Mouse (Mus musculus): ENCODE measurements around the gene Prkag2. TPM values are rescaled to one million over a fixed set of nuclear protein-coding genes. Genes with fewer than 3 reads are reported as not detected.

Prkag2 gene
- polyA plus RNA-seq, 1 experiment from 2014 or later: 3.9 TPM

DNA sequence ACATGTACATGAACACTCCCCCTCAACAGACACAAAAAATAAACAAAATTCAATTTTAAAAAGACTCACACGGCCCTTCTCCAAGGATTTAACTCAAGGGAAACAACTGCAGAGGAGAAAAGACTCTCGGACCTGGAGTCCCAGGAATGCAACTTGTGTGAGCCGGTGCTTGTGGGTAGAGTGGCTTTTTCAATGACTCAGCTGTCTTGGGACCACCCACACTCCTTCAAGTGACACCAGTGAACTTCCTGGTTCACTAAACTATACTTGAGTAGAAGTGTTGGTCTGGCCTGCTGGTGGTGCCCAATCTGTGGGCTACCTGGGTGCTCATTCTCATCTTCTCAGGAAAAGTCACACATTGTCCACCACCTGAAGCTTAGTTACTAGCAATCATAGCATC, 53.7 kb downstream of the Prkag2 start:
- ATAC-seq (ENCODE audit: insufficient read depth): no peak
- no peaks in the 10 kb centered on the region for H3K4me1 ChIP-seq (replicated peaks)
- no peaks in the 10 kb centered on the region for H3K27me3 ChIP-seq
- H3K9ac ChIP-seq: no peak overlapping the region
- 28% methylated on average over 3 of the region's 3 CpGs for WGBS (ENCODE audit: insufficient replicate concordance)
- no peaks in the 10 kb centered on the region for H3K9me3 ChIP-seq (replicated peaks)
- no peak overlapping the region for H3K4me2 ChIP-seq
- no peak overlapping the region for H3K4me3 ChIP-seq (replicated peaks)
- H3K27ac ChIP-seq (replicated peaks): no peak overlapping the region
- H3K36me3 ChIP-seq (replicated peaks): no peaks in the 10 kb centered on the region

DNA sequence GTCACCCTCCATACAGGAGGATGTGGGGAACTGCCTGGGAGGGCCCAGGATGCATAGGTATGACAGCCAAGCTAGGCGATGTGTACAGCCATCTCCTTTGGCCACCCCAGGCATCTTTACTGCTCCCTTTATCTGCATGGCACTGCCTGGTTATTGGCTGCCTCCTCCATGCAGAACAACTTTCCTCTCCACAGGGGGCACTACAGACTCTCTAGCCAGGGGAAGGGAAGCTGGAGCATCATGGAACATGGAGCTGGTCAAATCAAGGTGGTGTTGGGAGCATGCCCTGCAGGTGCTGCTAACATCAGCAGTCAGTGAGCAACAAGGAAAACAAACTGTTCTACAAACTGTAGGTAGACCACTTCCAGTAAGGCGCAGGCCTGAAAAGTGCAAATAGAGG, 56.4 kb downstream of the Prkag2 start:
- no peak overlapping the region for H3K9ac ChIP-seq
- H3K4me2 ChIP-seq: no peak overlapping the region
- H3K36me3 ChIP-seq (replicated peaks): no peaks in the 10 kb centered on the region
- ATAC-seq (ENCODE audit: insufficient read depth): no peak
- no peak overlapping the region for H3K4me3 ChIP-seq (replicated peaks)
- WGBS (ENCODE audit: insufficient replicate concordance): 61% methylated on average over 2 of the region's 2 CpGs
- H3K9me3 ChIP-seq (replicated peaks): no peaks in the 10 kb centered on the region
- H3K4me1 ChIP-seq (replicated peaks): no peaks in the 10 kb centered on the region
- no peak overlapping the region for H3K27ac ChIP-seq (replicated peaks)
- no peaks in the 10 kb centered on the region for H3K27me3 ChIP-seq

DNA sequence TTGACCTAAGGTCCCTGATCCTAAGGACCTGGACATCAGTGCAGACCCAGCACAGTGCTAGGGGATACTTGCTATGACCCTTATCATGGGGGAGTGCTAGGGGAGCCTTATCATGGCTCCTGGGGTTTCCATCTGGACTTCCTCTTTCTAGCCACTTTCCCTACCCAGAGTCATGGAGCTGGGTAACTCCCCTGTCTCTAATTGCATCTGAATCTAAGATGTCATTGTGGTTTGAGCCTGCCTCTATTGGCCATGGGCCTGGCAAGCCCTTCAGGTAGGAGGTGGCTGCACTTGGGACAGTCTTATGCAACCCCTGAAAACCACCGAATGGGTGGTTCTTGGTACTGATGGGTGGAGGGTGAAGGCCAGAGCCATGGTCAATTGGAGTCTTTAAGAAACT, 58.5 kb downstream of the Prkag2 start:
- Histone ChIP-seq H3K4me1 (replicated peaks) (no peaks in the 10 kb centered on the region), H3K9ac (no peak overlapping the region), H3K27ac (replicated peaks) (no peak overlapping the region), H3K27me3 (no peaks in the 10 kb centered on the region), H3K9me3 (replicated peaks) (no peaks in the 10 kb centered on the region), H3K36me3 (replicated peaks) (no peaks in the 10 kb centered on the region), H3K4me3 (replicated peaks) (no peak overlapping the region), H3K4me2 (no peak overlapping the region)
- WGBS (ENCODE audit: insufficient replicate concordance): 19% methylated on average over 1 of the region's 1 CpGs
- ATAC-seq (ENCODE audit: insufficient read depth): no peak

GRCm38 (mm10) chr5:25041307-25041706, 59.1 kb downstream of the Prkag2 start:
- no peaks in the 10 kb centered on the region for H3K9me3 ChIP-seq (replicated peaks)
- no peak overlapping the region for H3K4me2 ChIP-seq
- H3K27ac ChIP-seq (replicated peaks): no peak overlapping the region
- H3K36me3 ChIP-seq (replicated peaks): no peaks in the 10 kb centered on the region
- H3K9ac ChIP-seq: no peak overlapping the region
- no peaks in the 10 kb centered on the region for H3K4me1 ChIP-seq (replicated peaks)
- H3K4me3 ChIP-seq (replicated peaks): no peak overlapping the region
- no peak for ATAC-seq (ENCODE audit: insufficient read depth)
- no peaks in the 10 kb centered on the region for H3K27me3 ChIP-seq
- 37% methylated on average over 5 of the region's 5 CpGs for WGBS (ENCODE audit: insufficient replicate concordance)

DNA sequence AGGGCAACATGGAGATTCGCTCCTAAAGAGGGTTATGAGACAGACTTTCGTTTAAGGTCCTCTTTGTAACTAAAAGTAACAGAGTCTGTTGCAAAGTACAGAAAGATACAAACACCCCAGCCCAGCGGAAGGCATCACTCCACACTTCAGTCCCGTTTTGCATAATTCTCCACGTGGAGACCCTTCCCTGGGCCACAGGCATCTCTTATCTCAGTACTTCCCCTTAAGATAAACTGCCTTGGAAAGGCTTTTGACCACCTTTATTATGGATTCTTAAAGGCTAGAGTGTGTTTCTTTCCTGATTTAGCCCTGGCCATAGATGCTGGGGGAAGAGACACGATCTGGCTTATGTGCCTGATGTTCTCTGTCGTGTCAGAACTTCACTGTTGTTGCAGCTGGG, 59.5 kb downstream of the Prkag2 start:
- H3K27me3 ChIP-seq: no peaks in the 10 kb centered on the region
- no peak for ATAC-seq (ENCODE audit: insufficient read depth)
- 0 out of 2 replicates have a peak, but pooled peaks cover 2% of the 10 kb centered on the region for H3K4me1 ChIP-seq (replicated peaks)
- H3K9me3 ChIP-seq (replicated peaks): no peaks in the 10 kb centered on the region
- no peaks in the 10 kb centered on the region for H3K36me3 ChIP-seq (replicated peaks)
- H3K27ac ChIP-seq (replicated peaks): no peak overlapping the region
- WGBS (ENCODE audit: insufficient replicate concordance): 42% methylated on average over 7 of the region's 7 CpGs
- no peak overlapping the region for H3K4me3 ChIP-seq (replicated peaks)
- no peak overlapping the region for H3K4me2 ChIP-seq
- H3K9ac ChIP-seq: no peak overlapping the region

GRCm38 (mm10) chr5:25038827-25039226, 61.6 kb downstream of the Prkag2 start:
- no peak for ATAC-seq (ENCODE audit: insufficient read depth)
- 67% methylated on average over 2 of the region's 2 CpGs for WGBS (ENCODE audit: insufficient replicate concordance)
- no peak overlapping the region for H3K9ac ChIP-seq
- no peak overlapping the region for H3K4me2 ChIP-seq
- H3K27ac ChIP-seq (replicated peaks): no peak overlapping the region
- H3K36me3 ChIP-seq (replicated peaks): no peaks in the 10 kb centered on the region
- H3K27me3 ChIP-seq: no peaks in the 10 kb centered on the region
- 0 out of 2 replicates have a peak, but pooled peaks cover 5% of the 10 kb centered on the region for H3K4me1 ChIP-seq (replicated peaks)
- H3K9me3 ChIP-seq (replicated peaks): no peaks in the 10 kb centered on the region
- H3K4me3 ChIP-seq (replicated peaks): no peak overlapping the region

- no peak overlapping the region for H3K27ac ChIP-seq (replicated peaks)
- H3K9me3 ChIP-seq (replicated peaks): no peaks in the 10 kb centered on the region
- peaks cover 21% of the 10 kb centered on the region for H3K4me1 ChIP-seq (replicated peaks)
- ATAC-seq (ENCODE audit: insufficient read depth): no peak
- H3K4me2 ChIP-seq: no peak overlapping the region
- H3K9ac ChIP-seq: no peak overlapping the region
- H3K36me3 ChIP-seq (replicated peaks): no peaks in the 10 kb centered on the region
- no peaks in the 10 kb centered on the region for H3K27me3 ChIP-seq
- no peak overlapping the region for H3K4me3 ChIP-seq (replicated peaks)
- 54% methylated on average over 3 of the region's 3 CpGs for WGBS (ENCODE audit: insufficient replicate concordance)
Observed at GRCm38 (mm10) chr5:25035391-25035790, 65.1 kb downstream of the Prkag2 start.

GRCm38 (mm10) chr5:25031456-25031856, 69.0 kb downstream of the Prkag2 start:
- Histone ChIP-seq H3K9me3 (replicated peaks) (no peaks in the 10 kb centered on the region), H3K27me3 (no peaks in the 10 kb centered on the region), H3K4me2 (0 out of 2 replicates have a peak overlapping the region, but pooled peaks have one; percentile 13), H3K4me1 (replicated peaks) (peaks cover 39% of the 10 kb centered on the region), H3K9ac (no peak overlapping the region; the same call in 1 of the 2 replicates), H3K4me3 (replicated peaks) (no peak overlapping the region), H3K36me3 (replicated peaks) (no peaks in the 10 kb centered on the region), H3K27ac (replicated peaks) (peak overlapping the region; percentile 74)
- 28% methylated on average over 4 of the region's 4 CpGs for WGBS (ENCODE audit: insufficient replicate concordance)
- peak; percentile 47 for ATAC-seq (ENCODE audit: insufficient read depth)

DNA sequence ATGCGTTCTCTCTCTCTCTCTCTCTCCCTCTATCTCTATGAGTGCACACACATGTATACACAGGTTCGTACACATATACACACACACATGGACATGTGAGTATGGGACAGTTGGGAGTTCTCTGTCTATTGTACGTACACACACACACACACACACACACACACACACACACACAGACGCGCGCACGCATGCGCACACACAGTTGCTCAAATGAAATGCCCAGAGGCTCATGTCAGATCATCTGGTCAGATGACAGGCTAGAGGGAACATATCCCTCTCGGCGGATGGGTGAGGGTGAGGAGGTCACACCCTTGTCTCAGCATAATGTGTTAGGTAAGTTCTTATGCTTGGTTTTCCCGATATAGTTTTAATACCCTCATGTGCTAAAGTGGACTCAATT, 69.4 kb downstream of the Prkag2 start:
- H3K4me3 ChIP-seq (replicated peaks): no peak overlapping the region
- H3K4me2 ChIP-seq: 0 out of 2 replicates have a peak overlapping the region, but pooled peaks have one; percentile 13
- peaks cover 39% of the 10 kb centered on the region for H3K4me1 ChIP-seq (replicated peaks)
- 65% methylated on average over 11 of the region's 11 CpGs for WGBS (ENCODE audit: insufficient replicate concordance)
- H3K27me3 ChIP-seq: no peaks in the 10 kb centered on the region
- H3K9ac ChIP-seq: no peak overlapping the region
- no peaks in the 10 kb centered on the region for H3K36me3 ChIP-seq (replicated peaks)
- peak overlapping the region; percentile 74 for H3K27ac ChIP-seq (replicated peaks)
- no peak for ATAC-seq (ENCODE audit: insufficient read depth)
- H3K9me3 ChIP-seq (replicated peaks): no peaks in the 10 kb centered on the region

GRCm38 (mm10) chr5:25030276-25030681, 70.2 kb downstream of the Prkag2 start:
- peaks cover 34% of the 10 kb centered on the region for H3K4me1 ChIP-seq (replicated peaks)
- H3K27ac ChIP-seq (replicated peaks): peak overlapping the region; percentile 70
- H3K36me3 ChIP-seq (replicated peaks): no peaks in the 10 kb centered on the region
- H3K9me3 ChIP-seq (replicated peaks): no peaks in the 10 kb centered on the region
- no peak overlapping the region for H3K9ac ChIP-seq
- no peak overlapping the region for H3K4me3 ChIP-seq (replicated peaks)
- no peak overlapping the region for H3K4me2 ChIP-seq
- no peaks in the 10 kb centered on the region for H3K27me3 ChIP-seq
- 18% methylated on average over 3 of the region's 3 CpGs for WGBS (ENCODE audit: insufficient replicate concordance)
- peak; percentile 70 for ATAC-seq (ENCODE audit: insufficient read depth)

- H3K4me2 ChIP-seq: no peak overlapping the region
- no peak overlapping the region for H3K9ac ChIP-seq
- H3K27me3 ChIP-seq: no peaks in the 10 kb centered on the region
- 54% methylated on average over 4 of the region's 4 CpGs for WGBS (ENCODE audit: insufficient replicate concordance)
- H3K36me3 ChIP-seq (replicated peaks): no peaks in the 10 kb centered on the region
- no peak overlapping the region for H3K27ac ChIP-seq (replicated peaks)
- no peaks in the 10 kb centered on the region for H3K9me3 ChIP-seq (replicated peaks)
- no peak overlapping the region for H3K4me3 ChIP-seq (replicated peaks)
- no peak for ATAC-seq (ENCODE audit: insufficient read depth)
- peaks cover 34% of the 10 kb centered on the region for H3K4me1 ChIP-seq (replicated peaks)
Observed at GRCm38 (mm10) chr5:25027673-25028072, 72.8 kb downstream of the Prkag2 start.

- Histone ChIP-seq H3K9ac (no peak overlapping the region), H3K4me3 (replicated peaks) (no peak overlapping the region), H3K27me3 (no peaks in the 10 kb centered on the region), H3K4me2 (no peak overlapping the region), H3K36me3 (replicated peaks) (no peaks in the 10 kb centered on the region), H3K4me1 (replicated peaks) (peaks cover 19% of the 10 kb centered on the region), H3K9me3 (replicated peaks) (no peaks in the 10 kb centered on the region), H3K27ac (replicated peaks) (no peak overlapping the region; the same call in 1 of the 2 replicates)
- ATAC-seq (ENCODE audit: insufficient read depth): 0 out of 2 replicates have a peak, but pooled peaks have one; percentile 20
- WGBS (ENCODE audit: insufficient replicate concordance): 63% methylated on average over 12 of the region's 12 CpGs
Observed at GRCm38 (mm10) chr5:25025309-25026019, 75.0 kb downstream of the Prkag2 start.

Data from liver, embryonic 15.5 days (tissue).